Mouse (Mus musculus) layer of hippocampus, postnatal 14 days (tissue): ENCODE measurements around the gene Cdc42se2. TPM values are rescaled to one million over a fixed set of nuclear protein-coding genes. Genes with fewer than 3 reads are reported as not detected.
A peak's percentile ranks its signal among the peaks of the same experiment; 100 is the strongest.

ENCODE experiments used
- DNase-seq, 2 experiments: peaks; one replicate each; pipeline ENCODE4 v3.0.0; 2021 to 2022; ENCODE audit warnings: low spot score in 2 of 2, mixed read lengths in 1 of 2
- total RNA-seq, 2 experiments: library from RNA; stranded (reverse); gene quantifications; 2 replicates each; pipeline ENCODE4 v1.2.3; 2021

Cdc42se2 gene
- total RNA-seq, 2 experiments from 2014 or later: 157 to 168 TPM

DNA sequence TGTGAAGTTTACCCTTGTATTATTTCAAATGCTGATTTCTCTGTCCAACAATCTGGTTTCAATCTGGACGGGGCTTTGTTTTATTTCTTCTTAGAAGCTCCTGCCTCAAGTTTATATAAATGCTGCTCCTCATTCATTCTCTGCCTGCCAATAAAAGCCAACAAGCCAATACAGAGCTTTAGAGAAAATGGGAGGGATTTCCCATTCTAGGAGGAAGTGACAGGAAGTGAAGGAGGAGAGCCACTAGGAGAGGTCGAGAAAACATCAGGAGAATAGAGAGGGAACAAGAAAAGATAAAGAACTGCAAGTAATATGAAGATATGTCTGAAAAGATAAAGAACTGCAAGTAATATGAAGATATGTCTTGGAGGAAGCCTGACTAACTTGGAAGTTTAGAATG is 74.6 kb downstream of the Cdc42se2 start:
- DNase-seq: no peak

DNA sequence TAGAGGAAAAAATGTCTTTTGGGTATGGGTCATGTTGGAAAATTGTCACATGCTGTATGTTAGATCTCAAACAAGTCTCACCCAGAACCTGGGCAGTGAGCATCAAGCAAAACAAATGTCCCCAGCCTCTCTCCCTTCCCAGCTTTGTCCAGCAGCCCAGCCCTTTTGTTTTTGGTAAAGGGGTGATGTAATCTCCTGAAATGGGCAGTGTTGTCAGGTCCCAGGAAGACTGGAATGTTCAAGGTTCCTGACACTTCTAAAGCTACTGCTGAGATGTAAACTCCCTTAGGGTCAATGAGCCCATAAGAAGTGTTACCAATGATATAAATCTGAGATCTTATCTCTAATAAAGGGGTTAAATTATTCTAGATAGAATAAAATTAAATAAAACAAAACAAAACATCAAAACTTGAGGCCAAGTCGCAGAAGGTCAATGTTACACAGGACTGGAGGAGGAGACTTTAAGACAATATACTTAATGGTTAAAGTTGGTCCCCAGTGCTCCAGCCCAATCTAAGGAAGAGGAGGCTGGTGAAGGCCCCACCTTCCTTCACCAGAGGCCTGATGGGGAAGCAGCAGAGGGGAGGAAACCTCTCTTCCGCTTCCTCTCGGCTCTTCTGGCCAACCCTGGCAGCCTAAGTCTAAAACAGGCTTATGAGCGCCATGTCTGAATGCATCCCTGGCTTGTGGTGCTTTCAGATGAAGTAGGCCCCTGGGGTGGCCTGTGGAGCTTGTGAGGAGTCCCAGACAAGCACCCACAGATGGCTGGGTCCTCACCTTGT is 76.8 kb downstream of the Cdc42se2 start:
- DNase-seq: no peak

GRCm38 (mm10) chr11:54709645-54710044 is 77.8 kb downstream of the Cdc42se2 start:
- DNase-seq: peak; percentile 38 to 58

DNA sequence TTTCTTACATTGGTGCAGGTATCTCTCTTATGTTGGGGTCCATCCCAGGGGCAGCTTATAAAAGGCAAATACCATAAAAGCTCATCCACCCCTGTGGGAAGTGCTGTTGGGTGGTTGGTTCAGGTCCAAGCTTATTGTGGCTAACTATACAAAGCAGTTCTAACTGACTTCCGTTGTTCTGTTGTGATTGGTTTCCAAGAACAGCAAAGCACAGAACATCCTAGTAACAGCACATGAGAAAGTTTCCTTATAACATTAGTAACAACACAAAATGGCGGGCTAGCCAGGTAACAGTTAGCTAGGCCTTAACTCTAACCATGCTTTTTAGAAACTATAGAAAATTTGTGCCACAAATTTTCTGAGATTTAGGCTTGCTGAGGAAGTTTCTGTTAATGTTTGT is 79.3 kb downstream of the Cdc42se2 start:
- no peak for DNase-seq

- DNase-seq: peak; percentile 62 to 70
Measured at GRCm38 (mm10) chr11:54703306-54703705, 84.2 kb downstream of the Cdc42se2 start.

DNA sequence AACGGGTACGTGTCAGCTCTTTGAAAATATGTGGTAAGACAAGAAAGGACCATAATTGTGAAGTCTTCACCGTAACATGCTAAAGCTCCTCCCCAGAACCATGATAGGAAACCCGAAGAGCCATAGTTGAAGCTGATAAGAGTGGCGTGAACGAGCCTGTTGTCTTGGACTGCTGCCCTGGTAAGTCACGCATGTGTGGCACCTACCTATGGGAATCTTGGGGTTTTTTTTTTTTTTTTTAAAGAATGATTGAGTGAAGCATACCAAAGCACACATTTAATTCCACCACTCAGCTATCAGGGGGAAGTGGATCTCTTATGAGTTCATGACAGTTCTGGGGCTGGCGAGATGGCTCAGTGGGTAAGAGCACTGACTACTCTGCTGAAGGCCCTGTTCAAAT is 85.6 kb downstream of the Cdc42se2 start:
- no peak for DNase-seq

- no peak for DNase-seq
Measured at GRCm38 (mm10) chr11:54699972-54700371, 87.5 kb downstream of the Cdc42se2 start.

DNA sequence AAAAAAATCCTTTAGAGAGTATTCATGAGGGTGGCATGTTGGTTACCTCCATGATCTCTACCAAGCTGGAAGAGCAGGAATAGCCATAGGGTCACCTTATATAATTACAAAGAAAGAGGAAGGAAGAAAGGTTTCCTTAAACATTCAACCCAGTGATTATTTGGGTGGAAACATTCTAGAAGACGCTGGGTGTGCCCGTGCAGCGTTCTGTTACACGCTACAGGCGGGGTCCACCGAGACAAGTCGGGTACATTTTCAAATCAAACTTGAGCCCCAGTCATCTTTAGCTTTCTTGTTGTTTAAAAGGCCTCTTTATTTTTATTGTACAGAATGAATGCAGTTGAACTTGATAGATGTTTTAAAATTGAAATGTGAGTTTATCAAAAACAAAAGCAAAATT is 88.8 kb downstream of the Cdc42se2 start:
- no peak for DNase-seq

GRCm38 (mm10) chr11:54697611-54698010 is 89.9 kb downstream of the Cdc42se2 start:
- no peak for DNase-seq

DNA sequence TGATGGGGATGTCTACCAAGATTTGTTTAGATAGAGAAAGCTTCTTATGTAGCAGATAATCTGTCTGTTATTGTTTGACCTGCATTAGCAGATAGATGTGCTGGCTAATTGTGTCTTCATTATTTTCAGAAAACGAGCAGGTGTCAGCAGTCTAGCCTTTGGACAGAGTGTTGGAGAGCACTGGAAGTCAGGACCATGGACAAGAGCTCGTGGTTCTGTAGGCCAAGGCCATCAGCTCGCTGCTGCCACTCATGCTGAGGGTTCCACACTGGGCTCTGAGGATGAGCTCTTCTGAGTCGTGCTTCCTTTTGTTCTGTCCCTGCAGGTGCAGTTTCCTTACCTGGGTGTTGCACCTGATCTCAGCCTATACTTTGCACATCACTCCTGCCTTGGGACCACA is 91.5 kb downstream of the Cdc42se2 start:
- DNase-seq: no peak

GRCm38 (mm10) chr11:54694291-54694690 is 93.2 kb downstream of the Cdc42se2 start:
- no peak for DNase-seq

DNA sequence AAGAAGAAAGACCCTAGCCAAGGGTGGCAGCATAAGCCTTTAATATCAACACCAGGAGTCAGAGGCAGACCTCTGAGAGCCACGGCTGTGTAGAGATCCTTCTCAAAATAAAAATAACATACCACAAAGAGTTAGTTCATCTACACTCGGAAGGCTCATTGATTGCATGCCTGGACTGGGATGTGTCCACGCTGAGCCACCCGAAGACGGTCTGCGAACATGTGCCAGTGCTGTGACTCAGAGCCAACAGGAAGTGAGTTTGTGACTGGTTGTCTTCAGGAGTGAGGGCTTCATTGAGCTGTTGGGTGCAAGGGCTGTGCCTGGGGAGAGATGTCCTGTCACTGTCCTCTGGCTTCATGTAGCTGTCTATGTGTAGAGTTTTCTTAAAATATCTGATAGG is 93.8 kb downstream of the Cdc42se2 start:
- DNase-seq: no peak

DNA sequence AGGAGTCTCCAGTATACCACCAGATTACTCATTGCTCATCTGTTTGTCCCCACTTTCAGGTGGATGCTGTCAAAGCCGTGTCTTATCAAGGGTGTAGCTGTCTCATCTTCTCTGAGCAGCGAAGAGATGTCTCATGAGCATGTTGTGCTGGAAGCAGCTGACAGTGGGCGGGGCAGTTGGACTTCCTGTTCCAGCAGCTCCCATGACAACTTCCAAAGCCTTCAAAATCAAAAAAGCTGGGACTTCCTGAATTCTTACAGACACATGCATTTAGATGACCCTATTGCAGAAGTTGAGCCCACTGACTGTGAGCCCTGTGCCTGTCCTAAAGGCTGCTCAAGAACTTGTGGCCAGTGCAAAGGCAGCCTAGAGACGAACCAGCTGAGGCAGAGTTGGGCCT is 96.3 kb downstream of the Cdc42se2 start:
- no peak for DNase-seq

DNA sequence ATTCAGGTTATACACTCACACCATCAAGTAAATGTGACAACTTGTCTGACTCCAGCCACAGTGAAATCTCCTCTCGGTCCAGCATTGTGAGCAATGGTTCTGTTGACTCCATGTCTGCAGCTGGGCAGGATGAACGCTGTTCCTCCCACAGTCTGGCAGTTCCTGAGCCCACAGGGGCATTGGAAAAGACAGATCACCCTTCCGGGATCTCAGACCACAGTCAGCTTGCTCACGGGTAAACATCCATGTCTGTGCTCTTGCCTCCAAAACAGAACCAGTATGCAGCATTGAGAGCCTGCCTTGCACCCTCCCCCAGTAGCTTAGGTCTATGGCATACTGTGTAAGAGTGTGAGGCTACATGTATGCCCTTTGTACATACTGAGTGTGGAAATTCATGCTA is 97.3 kb downstream of the Cdc42se2 start:
- DNase-seq: no peak

GRCm38 (mm10) chr11:54684831-54685230 is 102.6 kb downstream of the Cdc42se2 start:
- no peak for DNase-seq

DNA sequence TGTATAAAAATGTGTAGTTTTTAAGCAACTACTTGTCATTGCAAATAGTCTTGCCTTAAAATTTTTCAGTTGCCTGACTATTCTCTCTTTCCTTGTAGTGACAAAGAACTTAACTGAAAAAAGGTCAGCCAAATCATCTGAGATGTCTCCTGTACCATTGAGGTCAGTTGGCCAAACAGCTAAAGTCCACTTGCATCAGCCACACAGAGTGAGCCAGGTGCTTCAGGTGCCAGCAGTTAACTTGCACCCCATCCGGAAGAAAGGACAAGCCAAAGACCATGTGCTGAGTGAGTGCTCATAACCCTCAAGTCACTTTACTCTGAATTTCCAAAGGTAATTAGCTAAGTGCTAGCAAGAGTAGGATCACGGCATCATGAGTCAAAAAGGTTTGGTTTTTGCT is 108.3 kb downstream of the Cdc42se2 start:
- no peak for DNase-seq

DNA sequence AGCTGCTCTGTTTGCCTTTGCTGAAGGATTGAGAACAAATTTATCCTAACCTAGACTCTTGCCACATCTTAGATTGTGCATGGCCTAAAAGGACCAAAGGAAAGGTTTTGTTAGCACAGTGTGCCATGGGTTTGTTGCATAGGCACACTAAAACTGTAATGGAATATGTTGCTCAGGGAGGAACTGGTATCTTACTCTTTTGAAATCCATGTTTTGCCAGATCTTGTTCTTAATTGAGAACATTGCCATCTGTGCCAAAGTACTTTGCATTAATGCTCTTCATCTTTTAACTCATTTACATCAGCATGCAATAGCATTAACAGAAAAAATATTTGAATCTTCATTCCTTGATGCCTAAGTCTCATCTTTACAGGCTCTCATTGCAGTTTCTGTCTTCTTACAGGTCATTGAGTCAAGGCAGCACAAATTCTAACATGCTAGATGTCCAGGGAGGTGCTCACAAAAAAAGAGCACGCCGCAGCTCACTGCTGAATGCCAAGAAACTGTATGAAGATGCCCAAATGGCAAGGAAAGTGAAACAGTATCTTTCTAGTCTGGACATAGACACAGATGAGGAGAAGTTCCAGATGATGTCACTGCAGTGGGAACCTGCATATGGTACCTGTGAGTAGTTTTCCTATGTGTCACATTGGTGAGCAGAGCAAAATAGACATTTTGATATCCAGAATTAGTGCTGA is 111.5 kb downstream of the Cdc42se2 start:
- DNase-seq: peak in 1 of 2 experiments; percentile 54

DNA sequence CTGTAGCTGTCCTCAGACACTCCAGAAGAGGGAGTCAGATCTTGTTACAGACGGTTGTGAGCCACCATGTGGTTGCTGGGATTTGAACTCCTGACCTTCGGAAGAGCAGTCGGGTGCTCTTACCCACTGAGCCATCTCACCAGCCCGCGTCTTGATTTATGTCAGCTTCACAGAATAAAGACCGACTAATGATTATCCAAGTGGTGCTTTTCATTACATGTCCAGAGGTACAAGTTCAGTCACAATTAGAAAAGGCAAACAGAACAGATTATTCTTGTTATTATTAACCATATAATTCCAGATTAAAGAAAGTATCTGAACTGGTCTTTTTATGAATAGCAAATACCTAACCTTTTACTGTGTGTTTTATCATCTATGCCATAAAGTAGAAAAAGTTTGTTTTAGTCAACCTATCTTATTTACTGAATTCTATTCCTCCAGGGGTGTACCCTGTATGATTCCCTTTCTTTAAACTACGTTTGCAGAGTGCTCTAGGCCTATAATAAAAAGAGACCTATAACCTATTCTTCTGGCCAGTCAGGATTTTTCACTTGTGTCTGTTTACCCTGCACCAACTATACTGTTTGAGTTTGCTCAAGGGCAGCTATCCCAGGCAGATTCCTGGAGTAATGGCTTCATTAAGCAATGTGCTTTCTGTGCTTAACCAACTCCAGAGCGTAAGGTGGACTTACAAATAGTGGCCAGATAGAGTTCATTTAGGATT is 113.7 kb downstream of the Cdc42se2 start:
- DNase-seq: no peak
